Comparison of ENCODE assay signal across 8 mouse cellular contexts in genomic region chr14:25841579-25841978, GRCm38 (mm10). TPM values are rescaled to one million over a fixed set of nuclear protein-coding genes. Genes with fewer than 3 reads are reported as not detected.
DNase-seq lines count a peak whose midpoint lies in the region; TF ChIP-seq lines count a peak whose summit lies in the region.

No protein-coding gene starts in this region.

- peaks cover 17% of the 10 kb centered on the region for H3K4me1 ChIP-seq in heart, embryonic 10.5 days
- peaks cover 12% of the 10 kb centered on the region for H3K4me1 ChIP-seq in ES-Bruce4 (ENCODE audit: control insufficient read depth, insufficient read depth, low read length)
- H3K4me1 ChIP-seq in hindbrain, embryonic 10.5 days (replicated peaks), result peaks cover 19% of the 10 kb centered on the region
- H3K4me1 ChIP-seq in megakaryocyte, embryonic 14.5 days, result peaks cover 45% of the 10 kb centered on the region

- TF ChIP-seq CTCF in ES-Bruce4 (IDR thresholded peaks at IDR 0.05; ENCODE audit: low read depth, low read length), result no peak

- H3K4me3 ChIP-seq in heart, embryonic 10.5 days, result peak overlapping the region; percentile 76
- H3K4me3 ChIP-seq in ES-Bruce4 (ENCODE audit: low read depth, low read length), result no peak overlapping the region
- peak overlapping the region; percentile 67 for H3K4me3 ChIP-seq in hindbrain, embryonic 10.5 days
- peak overlapping the region; percentile 98 for H3K4me3 ChIP-seq in megakaryocyte, embryonic 14.5 days (replicated peaks)

- H3K9ac ChIP-seq in ES-Bruce4 (ENCODE audit: low read depth, poor library complexity, severe bottlenecking), result peak overlapping the region; percentile 16; the same call in 1 of the 2 replicates

- TF ChIP-seq POLR2A in ES-Bruce4 (IDR thresholded peaks at IDR 0.05; ENCODE audit: insufficient read depth, low read length), result no peak

- H3K27me3 ChIP-seq in heart, embryonic 10.5 days (ENCODE audit: insufficient read depth, poor library complexity, severe bottlenecking), result peaks cover 34% of the 10 kb centered on the region
- no peaks in the 10 kb centered on the region for H3K27me3 ChIP-seq in ES-Bruce4 (ENCODE audit: control insufficient read depth, insufficient read depth, low read length, poor library complexity, severe bottlenecking)
- H3K27me3 ChIP-seq in hindbrain, embryonic 10.5 days (ENCODE audit: insufficient read depth, poor library complexity, severe bottlenecking), result peaks cover 62% of the 10 kb centered on the region
- H3K27me3 ChIP-seq in megakaryocyte, embryonic 14.5 days (replicated peaks), result peaks cover 2% of the 10 kb centered on the region

- no peaks in the 10 kb centered on the region for H3K36me3 ChIP-seq in heart, embryonic 10.5 days
- no peaks in the 10 kb centered on the region for H3K36me3 ChIP-seq in ES-Bruce4 (ENCODE audit: control insufficient read depth, insufficient read depth, low read length, poor library complexity, severe bottlenecking)
- no peaks in the 10 kb centered on the region for H3K36me3 ChIP-seq in hindbrain, embryonic 10.5 days
- H3K36me3 ChIP-seq in megakaryocyte, embryonic 14.5 days (replicated peaks; ENCODE audit: low read length), result peaks cover 19% of the 10 kb centered on the region

- WGBS in heart, embryonic 10.5 days, result 3% methylated on average over 4 of the region's 4 CpGs
- 1% methylated on average over 4 of the region's 4 CpGs for WGBS in hindbrain, embryonic 10.5 days

- TF ChIP-seq EP300 in ES-Bruce4 (IDR thresholded peaks at IDR 0.05; ENCODE audit: insufficient read depth, low read depth, low read length), result no peak

- DNase-seq in heart, embryonic 10.5 days (ENCODE audit: low spot score), result no peak
- no peak for DNase-seq in heart, adult 18-20 months
- DNase-seq in hindbrain, embryonic 10.5 days (ENCODE audit: low spot score), result no peak
- DNase-seq in right cerebral cortex, adult 2 months (ENCODE audit: low spot score in 2 of 2), result no peak
- DNase-seq in cerebellum, adult 11 months, result no peak
- DNase-seq in layer of hippocampus, postnatal 10 days (ENCODE audit: low spot score in 2 of 2), result no peak

- no peak overlapping the region for H3K27ac ChIP-seq in heart, embryonic 10.5 days
- peak overlapping the region; percentile 77 for H3K27ac ChIP-seq in ES-Bruce4 (ENCODE audit: insufficient read depth, low read length)
- no peak overlapping the region for H3K27ac ChIP-seq in hindbrain, embryonic 10.5 days

- H3K9me3 ChIP-seq in heart, embryonic 10.5 days, result no peaks in the 10 kb centered on the region
- H3K9me3 ChIP-seq in ES-Bruce4 (replicated peaks; ENCODE audit: control insufficient read depth, insufficient read depth, low read length, poor library complexity, severe bottlenecking), result no peaks in the 10 kb centered on the region
- H3K9me3 ChIP-seq in hindbrain, embryonic 10.5 days, result no peaks in the 10 kb centered on the region
- H3K9me3 ChIP-seq in megakaryocyte, embryonic 14.5 days, result no peaks in the 10 kb centered on the region; the same call in 1 of the 2 replicates

RNA-seq across cellular contexts. Expression of gene Anxa11, which starts 0.4 kb away (rescaled TPM):
- polyA plus RNA-seq in heart, embryonic 10.5 days (2016; fragmentation: Nextera tagmentation; extraction: Ambion mirVana), result 10.9 and 17.7 TPM in 2 replicates
- 10 to 100 TPM; 76.1 to 82.5 TPM for total RNA-seq in heart, adult 18-20 months (2021)
- polyA plus RNA-seq in ES-Bruce4 (2011; ENCODE audit: insufficient read depth, insufficient read length, low read depth, missing spikeins), result 106 and 109 TPM in 2 replicates
- 4.2 and 4.4 TPM in 2 replicates for polyA plus RNA-seq in hindbrain, embryonic 10.5 days (2016; fragmentation: Nextera tagmentation; extraction: Ambion mirVana)
- 67.6 and 164 TPM in 2 replicates for polyA plus RNA-seq in megakaryocyte, embryonic 14.5 days (2012; ENCODE audit: insufficient read depth, low replicate concordance)
- 10 to 100 TPM; 16.6 to 17.0 TPM for total RNA-seq in layer of hippocampus, postnatal 10 days (2021)
